Mouse (Mus musculus): Measurements from ENCODE around the gene Vmn1r74.
"Not testable (repeated sequence)": the region's sequence is repeated elsewhere in the genome, so short reads cannot be mapped to it uniquely, and the experiment has no call there.

The Vmn1r74 gene

GRCm38 (mm10) chr7:11833680-11834079 is at the start of gene Vmn1r74:
Gene Vmn1r74, plus strand, starts transcription at chr7:11833980.
- DNase-seq (ENCODE audit: low spot score), result no peak

- no peak for DNase-seq (ENCODE audit: low spot score)
Observed at GRCm38 (mm10) chr7:11813751-11814150, 20.0 kb upstream of the Vmn1r74 start.

DNA sequence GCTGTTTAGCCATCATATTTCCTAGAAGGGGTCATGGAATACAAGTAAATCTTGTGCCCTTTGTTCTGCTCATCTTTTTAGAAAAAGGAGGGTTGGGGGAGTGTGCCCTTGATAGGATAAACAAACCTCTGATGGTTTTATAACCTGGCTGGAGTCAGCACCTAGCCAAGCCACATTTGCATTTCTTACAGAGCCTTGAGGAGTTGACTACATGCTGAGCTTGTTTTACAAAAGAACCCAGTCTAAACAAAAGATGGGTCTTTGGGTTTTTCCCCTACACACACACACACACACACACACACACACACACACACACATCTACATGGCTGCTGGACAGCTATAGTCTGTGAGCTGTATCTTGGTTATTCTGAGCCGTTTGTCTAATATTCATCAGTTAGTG is 11.6 kb upstream of the Vmn1r74 start:
- DNase-seq (ENCODE audit: low spot score), result no peak

- not testable (repeated sequence) for DNase-seq (ENCODE audit: low spot score)
Observed at GRCm38 (mm10) chr7:11823246-11823645, 10.5 kb upstream of the Vmn1r74 start.

- DNase-seq (ENCODE audit: low spot score), result no peak
Observed at GRCm38 (mm10) chr7:11874330-11874729, 40.5 kb downstream of the Vmn1r74 start, which contains the start of gene Vmn1r75. Gene Vmn1r75, plus strand, starts transcription at chr7:11874630.

All from testis, postnatal 14 days (tissue).